Mouse (Mus musculus): ENCODE results near the gene Sardh. TPM values are rescaled to one million over a fixed set of nuclear protein-coding genes. Genes with fewer than 3 reads are reported as not detected.

Sardh gene
- total and polyA plus RNA-seq, 3 experiments, result 0.11 TPM; not detected in 2

- H3K4me3 ChIP-seq (ENCODE audit: low read depth, low read length), result no peak overlapping the region
- no peaks in the 10 kb centered on the region for H3K36me3 ChIP-seq (replicated peaks)
- H3K9me3 ChIP-seq (replicated peaks), result no peaks in the 10 kb centered on the region
- no peak for TF ChIP-seq POLR2AphosphoS5 (IDR thresholded peaks at IDR 0.05; ENCODE audit: insufficient replicate concordance, low read depth, low read length)
- DNase-seq (ENCODE audit: low spot score) (no peak), ATAC-seq (ENCODE audit: extremely low read depth, insufficient number of reproducible peaks, low FRiP score, poor library complexity, severe bottlenecking) (no peak)
- H3K4me1 ChIP-seq (ENCODE audit: insufficient read depth, low read depth, low read length), result no peaks in the 10 kb centered on the region
- peaks cover 10% of the 10 kb centered on the region; the same call in 1 of the 2 replicates for H3K27me3 ChIP-seq (ENCODE audit: insufficient read depth, low read length)
Observed at GRCm38 (mm10) chr2:27218121-27218544, 30.0 kb downstream of the Sardh start.

- Histone ChIP-seq H3K27me3 (ENCODE audit: insufficient read depth, low read length) (peaks cover 14% of the 10 kb centered on the region; the same call in 1 of the 2 replicates), H3K36me3 (replicated peaks) (no peaks in the 10 kb centered on the region), H3K4me3 (ENCODE audit: low read depth, low read length) (no peak overlapping the region), H3K4me1 (ENCODE audit: insufficient read depth, low read depth, low read length) (no peaks in the 10 kb centered on the region), H3K9me3 (replicated peaks) (no peaks in the 10 kb centered on the region)
- DNase-seq (ENCODE audit: low spot score) (no peak), ATAC-seq (ENCODE audit: extremely low read depth, insufficient number of reproducible peaks, low FRiP score, poor library complexity, severe bottlenecking) (no peak)
- TF ChIP-seq GATA1 (IDR thresholded peaks at IDR 0.05; ENCODE audit: borderline replicate concordance, low read length) (no peak), CTCF (IDR thresholded peaks at IDR 0.05; ENCODE audit: low read depth, low read length) (no peak), GATA2 (IDR thresholded peaks at IDR 0.05; ENCODE audit: borderline replicate concordance, low read depth, low read length) (no peak), POLR2AphosphoS5 (IDR thresholded peaks at IDR 0.05; ENCODE audit: insufficient replicate concordance, low read depth, low read length) (no peak), TAL1 (conservative IDR thresholded peaks at IDR 0.05; ENCODE audit: low read depth, low read length) (no peak)
Observed at GRCm38 (mm10) chr2:27215537-27215936, 32.6 kb downstream of the Sardh start.

GRCm38 (mm10) chr2:27211966-27212893 lies 35.9 kb downstream of the Sardh start:
- no peak for DNase-seq (ENCODE audit: low spot score)
- H3K9me3 ChIP-seq (replicated peaks), result no peaks in the 10 kb centered on the region
- H3K4me1 ChIP-seq (ENCODE audit: insufficient read depth, low read depth, low read length), result no peaks in the 10 kb centered on the region
- H3K36me3 ChIP-seq (replicated peaks), result no peaks in the 10 kb centered on the region
- H3K4me3 ChIP-seq (ENCODE audit: low read depth, low read length), result no peak overlapping the region
- TF ChIP-seq CTCF (IDR thresholded peaks at IDR 0.05; ENCODE audit: low read depth, low read length), result no peak
- no peak for TF ChIP-seq POLR2AphosphoS5 (IDR thresholded peaks at IDR 0.05; ENCODE audit: insufficient replicate concordance, low read depth, low read length)
- TF ChIP-seq GATA1 (IDR thresholded peaks at IDR 0.05; ENCODE audit: borderline replicate concordance, low read length), result no peak
- TF ChIP-seq TAL1 (conservative IDR thresholded peaks at IDR 0.05; ENCODE audit: low read depth, low read length), result no peak
- no peak for TF ChIP-seq GATA2 (IDR thresholded peaks at IDR 0.05; ENCODE audit: borderline replicate concordance, low read depth, low read length)
- H3K27me3 ChIP-seq (ENCODE audit: insufficient read depth, low read length), result peaks cover 12% of the 10 kb centered on the region; the same call in 1 of the 2 replicates
- ATAC-seq (ENCODE audit: extremely low read depth, insufficient number of reproducible peaks, low FRiP score, poor library complexity, severe bottlenecking), result no peak

GRCm38 (mm10) chr2:27210676-27211210 lies 37.4 kb downstream of the Sardh start:
- no peak for TF ChIP-seq POLR2AphosphoS5 (IDR thresholded peaks at IDR 0.05; ENCODE audit: insufficient replicate concordance, low read depth, low read length)
- no peak; the same call in 1 of the 2 replicates for TF ChIP-seq CTCF (IDR thresholded peaks at IDR 0.05; ENCODE audit: low read depth, low read length)
- TF ChIP-seq GATA2 (IDR thresholded peaks at IDR 0.05; ENCODE audit: borderline replicate concordance, low read depth, low read length), result no peak
- TF ChIP-seq TAL1 (conservative IDR thresholded peaks at IDR 0.05; ENCODE audit: low read depth, low read length), result no peak
- TF ChIP-seq GATA1 (IDR thresholded peaks at IDR 0.05; ENCODE audit: borderline replicate concordance, low read length), result no peak
- DNase-seq (ENCODE audit: low spot score), result no peak
- H3K4me1 ChIP-seq (ENCODE audit: insufficient read depth, low read depth, low read length), result no peaks in the 10 kb centered on the region
- H3K4me3 ChIP-seq (ENCODE audit: low read depth, low read length), result no peak overlapping the region
- ATAC-seq (ENCODE audit: extremely low read depth, insufficient number of reproducible peaks, low FRiP score, poor library complexity, severe bottlenecking), result no peak
- H3K9me3 ChIP-seq (replicated peaks), result no peaks in the 10 kb centered on the region
- no peaks in the 10 kb centered on the region for H3K36me3 ChIP-seq (replicated peaks)
- H3K27me3 ChIP-seq (ENCODE audit: insufficient read depth, low read length), result peaks cover 12% of the 10 kb centered on the region; the same call in 1 of the 2 replicates

GRCm38 (mm10) chr2:27210255-27210654 lies 37.9 kb downstream of the Sardh start:
- no peaks in the 10 kb centered on the region for H3K9me3 ChIP-seq (replicated peaks)
- no peak overlapping the region for H3K4me3 ChIP-seq (ENCODE audit: low read depth, low read length)
- no peak for TF ChIP-seq POLR2AphosphoS5 (IDR thresholded peaks at IDR 0.05; ENCODE audit: insufficient replicate concordance, low read depth, low read length)
- peak; percentile 31 for TF ChIP-seq CTCF (IDR thresholded peaks at IDR 0.05; ENCODE audit: low read depth, low read length)
- DNase-seq (ENCODE audit: low spot score) (peak; percentile 57), ATAC-seq (ENCODE audit: extremely low read depth, insufficient number of reproducible peaks, low FRiP score, poor library complexity, severe bottlenecking) (no peak)
- H3K27me3 ChIP-seq (ENCODE audit: insufficient read depth, low read length), result peaks cover 12% of the 10 kb centered on the region; the same call in 1 of the 2 replicates
- no peaks in the 10 kb centered on the region for H3K4me1 ChIP-seq (ENCODE audit: insufficient read depth, low read depth, low read length)
- no peaks in the 10 kb centered on the region for H3K36me3 ChIP-seq (replicated peaks)

- DNase-seq (ENCODE audit: low spot score), result no peak
- no peak for ATAC-seq (ENCODE audit: extremely low read depth, insufficient number of reproducible peaks, low FRiP score, poor library complexity, severe bottlenecking)
- no peak overlapping the region for H3K4me3 ChIP-seq (ENCODE audit: low read depth, low read length)
- peaks cover 12% of the 10 kb centered on the region; the same call in 1 of the 2 replicates for H3K27me3 ChIP-seq (ENCODE audit: insufficient read depth, low read length)
- TF ChIP-seq GATA1 (IDR thresholded peaks at IDR 0.05; ENCODE audit: borderline replicate concordance, low read length) (no peak), GATA2 (IDR thresholded peaks at IDR 0.05; ENCODE audit: borderline replicate concordance, low read depth, low read length) (no peak), POLR2AphosphoS5 (IDR thresholded peaks at IDR 0.05; ENCODE audit: insufficient replicate concordance, low read depth, low read length) (no peak), CTCF (IDR thresholded peaks at IDR 0.05; ENCODE audit: low read depth, low read length) (no peak), TAL1 (conservative IDR thresholded peaks at IDR 0.05; ENCODE audit: low read depth, low read length) (no peak)
- H3K9me3 ChIP-seq (replicated peaks), result no peaks in the 10 kb centered on the region
- H3K4me1 ChIP-seq (ENCODE audit: insufficient read depth, low read depth, low read length), result no peaks in the 10 kb centered on the region
- H3K36me3 ChIP-seq (replicated peaks), result no peaks in the 10 kb centered on the region
Observed at GRCm38 (mm10) chr2:27209816-27210215, 38.3 kb downstream of the Sardh start.
